Mouse (Mus musculus) adrenal gland, postnatal 36 days (tissue): Measurements from ENCODE around the gene Slc6a17. TPM values are rescaled to one million over a fixed set of nuclear protein-coding genes. Genes with fewer than 3 reads are reported as not detected.

Experiments
- DNase-seq, 2 experiments: peaks; one replicate each; pipeline ENCODE4 v3.0.0; 2021; ENCODE audit warnings: mixed read lengths in 1 of 2
- long read RNA-seq, 2 experiments: library from polyadenylated mRNA; stranded (forward); transcript quantifications; one replicate each; pipeline ENCODE4 v2.0.0; 2021; ENCODE audit warnings: borderline sequencing depth in 2 of 2
- total RNA-seq, 2 experiments: library from RNA; stranded (reverse); gene quantifications; 2 replicates each; pipeline ENCODE4 v1.2.3; 2021

Slc6a17 gene
- total RNA-seq = 10 to 100 TPM in 1 of 2 experiments, 1 to 10 TPM in 1; 2.5 to 10.7 TPM
- long read RNA-seq, experiment 1, partial matches to known transcripts = 0 of 2 reads
- long read RNA-seq, experiment 1, other reads (novel, unspliced or antisense) = 2 of 2 reads
- long read RNA-seq, experiment 2, partial matches to known transcripts = 0 of 2 reads
- long read RNA-seq, experiment 2, other reads (novel, unspliced or antisense) = 2 of 2 reads

DNA sequence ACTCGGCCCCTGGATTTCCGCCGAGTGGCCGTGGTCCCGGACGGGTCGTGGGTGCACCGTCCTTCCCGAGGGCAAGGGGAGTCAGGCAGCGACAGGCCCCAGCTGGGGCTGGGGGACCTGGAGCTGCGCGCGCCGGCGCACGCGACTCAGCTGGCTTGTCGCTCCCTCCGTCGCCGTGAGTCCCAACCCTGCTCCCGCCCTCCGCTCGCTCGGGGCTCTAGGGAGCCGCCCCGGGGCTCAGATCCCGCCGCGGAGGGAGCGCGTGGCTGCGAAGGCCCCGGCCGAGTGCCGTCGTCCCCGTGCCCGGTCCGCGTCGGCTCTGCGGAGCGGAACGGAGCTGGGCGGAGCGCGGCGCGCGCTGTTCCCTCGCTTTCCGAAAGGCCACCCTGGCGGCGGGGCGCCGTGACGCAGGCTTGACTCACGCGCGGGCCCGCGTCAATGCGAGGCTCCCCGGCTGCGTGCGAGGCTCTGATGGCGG, at the start of gene Slc6a17:
TSS of gene Slc6a17 (minus strand) at position 388 of the 478 bp plus-strand sequence.
- peak; percentile 69 to 78 for DNase-seq

GRCm38 (mm10) chr3:107565331-107565730, 47.5 kb upstream of the Slc6a17 start:
- no peak for DNase-seq

- no peak for DNase-seq
Observed at GRCm38 (mm10) chr3:107563880-107564279, 46.1 kb upstream of the Slc6a17 start.

- DNase-seq = no peak
Observed at GRCm38 (mm10) chr3:107562591-107562990, 44.8 kb upstream of the Slc6a17 start.

DNA sequence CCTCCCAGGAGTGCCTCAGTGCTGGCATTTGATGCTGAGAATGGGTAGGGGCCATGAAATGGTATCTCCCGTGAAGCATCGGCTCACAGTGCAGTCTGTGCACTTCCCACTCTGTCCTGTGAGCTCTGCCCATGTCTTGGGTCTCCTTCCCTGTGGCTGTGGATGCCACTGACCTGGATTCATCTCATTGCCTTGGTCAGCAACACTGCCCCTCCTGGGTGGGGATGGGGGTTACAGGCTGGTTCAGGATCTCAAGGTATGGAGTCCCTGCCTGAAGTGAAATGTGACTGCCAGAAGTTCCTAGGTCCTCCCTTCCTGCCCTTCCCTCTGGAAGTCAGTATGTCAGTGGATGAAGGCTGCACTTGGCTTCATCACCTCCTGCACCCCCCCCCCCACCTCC, 44.3 kb upstream of the Slc6a17 start:
- no peak for DNase-seq

- DNase-seq = peak; percentile 79 to 81
Observed at GRCm38 (mm10) chr3:107559183-107559582, 41.4 kb upstream of the Slc6a17 start.

- no peak for DNase-seq
Observed at GRCm38 (mm10) chr3:107558740-107559139, 40.9 kb upstream of the Slc6a17 start.

- DNase-seq = no peak
Observed at GRCm38 (mm10) chr3:107554842-107555241, 37.0 kb upstream of the Slc6a17 start, which contains the start of gene Ubl4b. TSS of gene Ubl4b (minus strand) at chr3:107555073.

- peak; percentile 67 to 82 for DNase-seq
Observed at GRCm38 (mm10) chr3:107550409-107551049, 32.7 kb upstream of the Slc6a17 start.

GRCm38 (mm10) chr3:107546956-107547355, 29.1 kb upstream of the Slc6a17 start:
- peak in 1 of 2 experiments; percentile 16 for DNase-seq

- DNase-seq = peak in 1 of 2 experiments; percentile 9
Observed at GRCm38 (mm10) chr3:107545716-107546412, 28.0 kb upstream of the Slc6a17 start.

- no peak for DNase-seq
Observed at GRCm38 (mm10) chr3:107545278-107545677, 27.5 kb upstream of the Slc6a17 start.

DNA sequence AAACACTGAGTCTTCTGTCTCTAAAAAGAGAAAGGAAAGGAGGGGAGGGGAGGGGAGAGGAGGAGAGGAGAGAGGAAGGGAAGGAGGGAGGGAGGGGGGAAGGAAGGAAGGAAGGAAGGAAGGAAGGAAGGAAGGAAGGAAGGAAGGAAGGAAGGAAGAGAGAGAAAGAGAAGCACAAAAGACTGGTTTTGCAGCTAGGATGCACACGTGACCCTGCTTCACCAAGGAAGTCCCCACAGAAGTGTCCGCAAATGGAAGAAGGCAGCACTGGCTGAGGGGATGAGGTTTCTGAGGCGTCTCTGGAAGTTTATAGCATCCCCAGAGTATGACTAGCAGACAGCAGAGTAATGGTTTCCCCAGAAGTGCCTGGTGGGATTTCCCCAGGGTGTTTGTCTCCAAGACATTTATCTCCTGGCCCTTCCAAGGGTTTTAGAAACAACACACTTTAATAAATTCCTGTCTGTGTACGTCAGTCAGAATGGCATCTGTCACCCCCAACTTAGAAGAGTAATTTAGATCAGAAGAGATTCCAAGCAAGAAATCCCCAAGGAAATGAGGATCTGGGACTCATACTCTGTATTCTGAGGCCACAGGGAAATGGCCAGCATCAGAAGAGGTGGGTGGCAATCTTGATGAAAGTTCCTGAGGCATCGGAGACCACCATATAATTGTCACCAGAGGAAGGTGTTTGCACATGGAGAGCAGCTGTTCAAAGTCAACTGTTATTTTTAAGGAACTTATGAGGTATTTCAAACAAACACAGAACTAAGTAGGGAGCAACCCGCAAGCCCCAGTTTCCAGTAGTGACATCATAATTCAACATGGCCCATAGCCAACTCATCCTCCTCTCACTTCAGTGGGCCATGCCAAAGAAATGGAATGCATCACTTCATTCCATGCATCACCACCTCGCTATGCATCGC, 25.6 kb upstream of the Slc6a17 start:
- DNase-seq = no peak

- no peak for DNase-seq
Observed at GRCm38 (mm10) chr3:107542584-107542983, 24.8 kb upstream of the Slc6a17 start.

GRCm38 (mm10) chr3:107537504-107537889, 19.7 kb upstream of the Slc6a17 start:
- no peak for DNase-seq

DNA sequence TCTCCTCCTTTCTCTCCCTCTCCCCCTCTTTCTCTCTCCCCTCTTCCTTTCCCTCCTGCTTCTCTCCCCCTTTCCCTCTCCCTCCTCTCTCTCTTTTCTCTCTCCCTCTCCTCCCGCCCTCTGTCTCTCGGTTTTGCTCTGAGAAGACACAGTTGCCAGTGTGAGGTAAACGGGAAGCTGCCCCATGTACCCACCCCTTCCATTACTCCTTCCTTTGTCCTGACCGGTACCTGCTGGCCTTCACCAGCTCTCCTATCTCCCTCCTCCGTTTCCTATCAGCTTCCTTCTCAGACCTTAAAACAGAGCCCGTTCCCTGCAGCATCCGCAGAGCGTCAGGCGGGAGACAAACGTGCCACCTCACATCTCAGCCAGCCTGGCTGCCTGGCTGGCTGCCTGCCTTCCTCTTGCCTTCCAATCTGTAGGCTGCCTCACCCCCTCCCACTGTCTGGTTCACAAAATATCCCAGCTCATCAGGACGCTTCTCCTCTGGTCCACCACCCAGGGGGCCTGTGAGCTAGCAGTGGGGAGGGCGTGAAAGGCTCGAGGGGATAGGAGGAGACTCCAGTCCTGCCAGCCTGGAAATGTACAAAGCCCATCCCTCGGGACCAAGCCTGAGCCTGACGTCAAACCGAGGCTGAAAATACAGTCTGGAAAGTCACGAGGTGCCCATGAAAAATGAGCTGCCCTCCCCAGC, 19.1 kb upstream of the Slc6a17 start:
- peak; percentile 26 to 30 for DNase-seq

GRCm38 (mm10) chr3:107534951-107535350, 17.1 kb upstream of the Slc6a17 start:
- no peak for DNase-seq

DNA sequence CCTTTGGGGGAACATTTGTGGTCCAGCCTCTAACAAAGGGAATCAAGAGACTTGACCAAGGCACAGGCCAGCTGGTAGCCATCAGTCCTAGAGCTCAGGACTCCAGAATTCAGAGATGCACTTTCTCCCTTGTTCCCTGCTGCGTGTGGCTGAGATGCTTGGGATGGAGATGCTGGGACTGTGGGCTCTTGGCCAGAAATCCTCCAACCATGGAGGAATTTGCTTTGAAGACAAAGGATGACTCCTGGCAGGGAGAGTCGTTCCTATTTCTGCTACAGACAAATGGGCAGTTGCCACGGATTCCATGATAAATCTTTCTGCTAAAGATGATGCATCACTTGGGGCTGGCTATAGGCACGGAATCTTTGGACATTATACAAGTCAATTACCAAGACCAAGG, 15.7 kb upstream of the Slc6a17 start:
- DNase-seq = no peak

- DNase-seq = peak; percentile 56 to 66
Observed at GRCm38 (mm10) chr3:107530581-107530980, 12.8 kb upstream of the Slc6a17 start.

DNA sequence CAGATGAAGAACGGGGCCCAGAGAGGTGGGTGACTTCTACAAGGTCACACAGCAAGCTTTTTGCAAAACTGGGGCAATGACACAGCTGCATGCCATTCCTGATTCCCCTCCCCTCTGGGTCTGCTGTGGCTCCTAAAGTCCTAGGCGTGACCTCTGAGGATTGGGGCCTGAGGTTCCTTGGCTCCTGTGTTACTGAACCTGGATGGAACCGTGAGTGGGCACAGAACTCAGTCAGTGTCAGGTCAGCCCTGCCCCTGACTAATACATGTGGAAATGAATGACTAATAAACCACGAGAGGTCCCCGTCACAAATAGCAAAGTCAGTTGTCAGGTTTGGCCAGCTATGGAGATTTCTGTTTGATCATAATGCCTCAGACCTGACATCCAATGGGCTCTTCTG, 11.4 kb upstream of the Slc6a17 start:
- peak in 1 of 2 experiments; percentile 12 for DNase-seq

DNA sequence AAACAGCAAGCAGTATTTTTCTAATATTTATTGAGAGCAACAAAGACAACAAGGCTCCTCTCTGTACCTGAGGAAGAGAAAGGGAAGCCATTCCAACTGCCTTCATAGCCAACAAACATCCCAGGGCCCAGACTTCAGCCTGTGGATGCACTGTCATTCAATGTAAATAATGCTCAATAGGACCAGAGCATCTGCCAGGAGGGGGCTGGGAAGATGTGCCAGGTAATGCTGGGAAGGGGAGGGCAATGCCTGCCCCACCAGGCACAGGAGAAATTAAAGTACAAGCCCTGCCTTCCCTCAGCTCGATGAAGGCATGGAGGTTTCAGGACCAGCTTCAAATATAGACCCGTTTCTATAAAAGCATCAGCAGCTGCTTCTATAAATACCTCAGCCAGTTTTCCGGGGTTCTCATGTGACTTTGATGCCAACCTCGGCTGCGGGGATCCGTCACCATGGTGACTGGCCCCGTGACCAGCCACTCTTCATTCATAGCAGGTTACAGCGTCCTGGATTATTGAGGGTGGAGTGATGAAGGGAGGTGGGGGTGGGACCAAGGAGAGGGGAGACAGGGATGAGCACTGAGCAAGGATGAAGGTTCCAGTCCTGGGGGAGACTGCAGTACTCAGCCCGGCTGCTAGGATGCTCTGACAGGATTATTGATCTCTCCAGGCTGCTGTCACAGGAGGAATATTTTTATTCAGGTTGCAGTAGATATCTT, 10.7 kb upstream of the Slc6a17 start:
- peak in 1 of 2 experiments; percentile 10 for DNase-seq
